8 mouse cellular contexts compared by ENCODE assay signal in the genomic region with DNA sequence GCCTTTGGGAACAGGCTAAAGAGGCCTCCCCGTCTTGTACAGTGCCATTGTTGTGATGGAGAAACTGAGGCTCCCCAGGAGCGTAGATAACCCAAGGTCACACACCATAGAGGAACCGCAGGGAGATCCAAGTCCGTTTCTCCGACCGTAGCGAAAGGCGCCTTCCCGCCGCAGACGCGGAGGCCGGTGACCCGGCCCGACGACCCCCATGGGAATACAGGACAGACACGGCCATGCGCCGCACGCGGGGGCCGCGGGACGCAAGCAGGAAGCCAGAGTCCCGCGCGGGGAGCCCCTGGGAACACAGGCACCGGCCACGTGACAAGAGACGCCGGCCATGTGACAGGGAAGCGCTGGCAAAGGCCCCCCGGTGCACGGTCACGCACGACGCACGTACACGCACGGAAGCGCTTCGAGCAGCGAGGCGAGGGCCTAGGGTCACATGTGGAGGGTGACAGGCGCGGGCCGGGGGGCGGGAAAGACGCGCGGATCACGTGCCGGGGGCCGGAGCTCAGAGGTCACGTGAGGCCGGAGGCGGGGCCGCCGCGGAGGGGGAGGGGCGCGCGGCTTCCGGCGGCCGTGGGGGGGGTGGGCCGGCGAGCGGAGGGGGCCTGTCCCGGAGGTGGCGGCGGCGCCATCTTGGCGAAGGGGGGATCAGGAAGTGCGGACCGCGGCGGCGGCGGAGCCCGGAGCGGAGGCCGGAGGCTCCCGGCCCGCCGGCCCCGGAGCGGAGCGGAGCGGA. TPM values are rescaled to one million over a fixed set of nuclear protein-coding genes. Genes with fewer than 3 reads are reported as not detected.
DNase-seq lines count a peak whose midpoint lies in the region; ATAC-seq and TF ChIP-seq lines count a peak whose summit lies in the region.

A gene (plus strand): TSS at position 649 of the 742 bp plus-strand sequence.

- ATAC-seq in forebrain, embryonic 12.5 days (ENCODE audit: low FRiP score), result peak; percentile 96
- peak; percentile 95 for ATAC-seq in heart, postnatal 0 days (ENCODE audit: insufficient read depth, low read depth)
- peak; percentile 86 for ATAC-seq in liver, embryonic 16.5 days (ENCODE audit: low read depth)
- peak; percentile 97 for ATAC-seq in neural tube, embryonic 13.5 days (ENCODE audit: low read depth)

- H3K36me3 ChIP-seq in CH12.LX (replicated peaks in 1 of 2; ENCODE audit: control insufficient read depth in 1 of 2, insufficient read depth in 1 of 2, low read length in 1 of 2), result peaks cover 18 to 56% of the 10 kb centered on the region in 2 experiments
- H3K36me3 ChIP-seq in forebrain, embryonic 12.5 days (replicated peaks), result peaks cover 27% of the 10 kb centered on the region
- H3K36me3 ChIP-seq in heart, postnatal 0 days (replicated peaks; ENCODE audit: control insufficient read depth, insufficient read depth, low read length), result peaks cover 28% of the 10 kb centered on the region
- peaks cover 14% of the 10 kb centered on the region for H3K36me3 ChIP-seq in liver, embryonic 16.5 days (ENCODE audit: control insufficient read depth, insufficient read depth)
- H3K36me3 ChIP-seq in neural tube, embryonic 13.5 days, result peaks cover 23% of the 10 kb centered on the region
- H3K36me3 ChIP-seq in testis, adult 2 months (ENCODE audit: control insufficient read depth, insufficient read depth, low read length), result peaks cover 2% of the 10 kb centered on the region

- TF ChIP-seq POLR2A in CH12.LX (IDR thresholded peaks at IDR 0.05; ENCODE audit: low read depth, low read length), result peak; percentile 76
- TF ChIP-seq POLR2A in testis, adult 2 months (IDR thresholded peaks at IDR 0.05; ENCODE audit: control insufficient read depth, low read depth, low read length), result peak; percentile 60

- H3K4me1 ChIP-seq in CH12.LX (ENCODE audit: control insufficient read depth in 1 of 2, insufficient read depth in 2 of 2), result peaks cover 15 to 49% of the 10 kb centered on the region in 2 experiments; a peak in 3 of 4 replicates
- H3K4me1 ChIP-seq in forebrain, embryonic 12.5 days, result peaks cover 41% of the 10 kb centered on the region
- peaks cover 23% of the 10 kb centered on the region for H3K4me1 ChIP-seq in heart, postnatal 0 days (ENCODE audit: control insufficient read depth, insufficient read depth)
- peaks cover 39% of the 10 kb centered on the region for H3K4me1 ChIP-seq in liver, embryonic 16.5 days (ENCODE audit: control insufficient read depth, low read depth, low read length)
- peaks cover 38% of the 10 kb centered on the region for H3K4me1 ChIP-seq in neural tube, embryonic 13.5 days (replicated peaks)
- H3K4me1 ChIP-seq in testis, adult 2 months (ENCODE audit: control insufficient read depth, insufficient read depth, low read length), result peaks cover 4% of the 10 kb centered on the region

- TF ChIP-seq RAD21 in CH12.LX (IDR thresholded peaks at IDR 0.05; ENCODE audit: low read depth, low read length), result no peak

- no peaks in the 10 kb centered on the region for H3K27me3 ChIP-seq in CH12.LX (replicated peaks)
- H3K27me3 ChIP-seq in forebrain, embryonic 12.5 days, result no peaks in the 10 kb centered on the region
- H3K27me3 ChIP-seq in heart, postnatal 0 days (ENCODE audit: control insufficient read depth, insufficient read depth, low read length), result no peaks in the 10 kb centered on the region
- H3K27me3 ChIP-seq in liver, embryonic 16.5 days (ENCODE audit: control insufficient read depth, insufficient read depth, low read depth, low read length), result no peaks in the 10 kb centered on the region
- no peaks in the 10 kb centered on the region for H3K27me3 ChIP-seq in neural tube, embryonic 13.5 days
- no peaks in the 10 kb centered on the region for H3K27me3 ChIP-seq in testis, adult 2 months (ENCODE audit: control insufficient read depth, insufficient read depth, low read length)

- peak within 1 kb of the TSS; percentile 90 to 99 (median 90) for H3K4me3 ChIP-seq in CH12.LX (replicated peaks in 1 of 3; ENCODE audit: low read depth in 2 of 3, low read length in 2 of 3, poor library complexity in 1 of 3)
- peak within 1 kb of the TSS; percentile 99 for H3K4me3 ChIP-seq in forebrain, embryonic 12.5 days (replicated peaks)
- peak within 1 kb of the TSS; percentile 89 for H3K4me3 ChIP-seq in heart, postnatal 0 days (ENCODE audit: low read depth, low read length)
- peak within 1 kb of the TSS; percentile 91 for H3K4me3 ChIP-seq in liver, embryonic 16.5 days (ENCODE audit: low read depth, low read length)
- peak within 1 kb of the TSS; percentile 96 for H3K4me3 ChIP-seq in neural tube, embryonic 13.5 days
- peak within 1 kb of the TSS; percentile 94 for H3K4me3 ChIP-seq in testis, adult 2 months (ENCODE audit: control insufficient read depth, low read depth, low read length)

- H3K79me2 ChIP-seq in CH12.LX (replicated peaks; ENCODE audit: control insufficient read depth, extremely low read depth, insufficient read depth, poor library complexity, severe bottlenecking), result peaks cover 27% of the 10 kb centered on the region

- H3K9me3 ChIP-seq in CH12.LX (replicated peaks; ENCODE audit: low read length), result no peaks in the 10 kb centered on the region
- H3K9me3 ChIP-seq in forebrain, embryonic 12.5 days, result no peaks in the 10 kb centered on the region
- H3K9me3 ChIP-seq in heart, postnatal 0 days (replicated peaks; ENCODE audit: control insufficient read depth, low read length), result no peaks in the 10 kb centered on the region
- H3K9me3 ChIP-seq in liver, embryonic 16.5 days (replicated peaks; ENCODE audit: control insufficient read depth, low read length), result no peaks in the 10 kb centered on the region
- no peaks in the 10 kb centered on the region for H3K9me3 ChIP-seq in neural tube, embryonic 13.5 days

- TF ChIP-seq CTCF in CH12.LX (conservative IDR thresholded peaks at IDR 0.05 in 1 of 2, IDR thresholded peaks at IDR 0.05 in 1 of 2; ENCODE audit: low read depth in 2 of 2, low read length in 2 of 2), result no peak
- no peak for TF ChIP-seq CTCF in heart, postnatal 0 days (IDR thresholded peaks at IDR 0.05; ENCODE audit: low read depth)
- TF ChIP-seq CTCF in testis, adult 2 months (IDR thresholded peaks at IDR 0.05; ENCODE audit: control insufficient read depth, insufficient read depth, insufficient replicate concordance, low read depth, low read length), result no peak

- under 1% methylated on average over 56 of the region's 90 CpGs for WGBS in forebrain, embryonic 12.5 days
- under 1% methylated on average over 57 of the region's 90 CpGs for WGBS in heart, postnatal 0 days
- WGBS in liver, embryonic 16.5 days (ENCODE audit: insufficient replicate concordance), result 2% methylated on average over 71 of the region's 90 CpGs
- WGBS in neural tube, embryonic 13.5 days, result 2% methylated on average over 81 of the region's 90 CpGs

- H3K4me2 ChIP-seq in CH12.LX (ENCODE audit: insufficient read depth, low read depth, poor library complexity, severe bottlenecking), result peak within 1 kb of the TSS; percentile 86
- peak within 1 kb of the TSS; percentile 90 for H3K4me2 ChIP-seq in forebrain, embryonic 12.5 days
- peak within 1 kb of the TSS; percentile 92 for H3K4me2 ChIP-seq in heart, postnatal 0 days (ENCODE audit: low read depth, low read length)
- H3K4me2 ChIP-seq in liver, embryonic 16.5 days (ENCODE audit: low read depth, low read length), result peak within 1 kb of the TSS; percentile 100
- peak within 1 kb of the TSS; percentile 89 for H3K4me2 ChIP-seq in neural tube, embryonic 13.5 days

- dilution Hi-C loops in CH12.LX (cut with MboI; ENCODE audit: extremely low pct_ligation_motif_present, extremely low pct_unique_long_range_greater_than_20kb, low sequenced_read_pairs), result no loop called here

- H3K27ac ChIP-seq in CH12.LX (ENCODE audit: insufficient read depth, low read depth), result peak within 1 kb of the TSS; percentile 81
- peak within 1 kb of the TSS; percentile 98 for H3K27ac ChIP-seq in forebrain, embryonic 12.5 days
- H3K27ac ChIP-seq in heart, postnatal 0 days (ENCODE audit: low read depth), result peak within 1 kb of the TSS; percentile 95
- peak within 1 kb of the TSS; percentile 89 for H3K27ac ChIP-seq in liver, embryonic 16.5 days (ENCODE audit: low read length)
- peak within 1 kb of the TSS; percentile 98 for H3K27ac ChIP-seq in neural tube, embryonic 13.5 days (replicated peaks)
- peak within 1 kb of the TSS; percentile 67 for H3K27ac ChIP-seq in testis, adult 2 months (ENCODE audit: control insufficient read depth, insufficient read depth, low read depth, low read length)

- peak within 1 kb of the TSS; percentile 99 for H3K9ac ChIP-seq in CH12.LX (ENCODE audit: insufficient read depth, low read depth)
- H3K9ac ChIP-seq in forebrain, embryonic 12.5 days, result peak within 1 kb of the TSS; percentile 99
- H3K9ac ChIP-seq in heart, postnatal 0 days (replicated peaks; ENCODE audit: low read depth, low read length), result peak within 1 kb of the TSS; percentile 96
- peak within 1 kb of the TSS; percentile 94 for H3K9ac ChIP-seq in liver, embryonic 16.5 days (ENCODE audit: low read depth, low read length)
- H3K9ac ChIP-seq in neural tube, embryonic 13.5 days, result peak within 1 kb of the TSS; percentile 99

- DNase-seq in CH12.LX (ENCODE audit: extremely low read depth), result peak; percentile 91
- peak; percentile 57 for DNase-seq in c-Kit-positive CD71-positive TER-119-negative erythroid progenitor cells, embryonic 14.5 days (ENCODE audit: low read depth)
- peak; percentile 93 for DNase-seq in heart, postnatal 0 days (ENCODE audit: low spot score)
- peak; percentile 96 to 98 for DNase-seq in kidney, postnatal 4 days

- no peak for TF ChIP-seq EP300 in CH12.LX (IDR thresholded peaks at IDR 0.05; ENCODE audit: low read length)
- peak; percentile 94 for TF ChIP-seq EP300 in heart, postnatal 0 days (IDR thresholded peaks at IDR 0.05; ENCODE audit: low read depth)

- in situ Hi-C loops in CH12.LX (cut with MboI; ENCODE audit: low pct_ligation_motif_present, low pct_unique_long_range_greater_than_20kb, low sequenced_read_pairs), result loop anchor here (25.0 kb wide), 1 partner anchor 436 kb away; a partner anchor contains a TSS

TF ChIP-seq in CH12.LX, 34 proteins besides CTCF, POLR2A, EP300 and RAD21 (continues in another document):
- no peak for TF ChIP-seq ZKSCAN1 (IDR thresholded peaks at IDR 0.05; ENCODE audit: borderline replicate concordance, low read depth, low read length)
- no peak for TF ChIP-seq ZMIZ1 (IDR thresholded peaks at IDR 0.05; ENCODE audit: low read depth, low read length)
- no peak for TF ChIP-seq JUND (conservative IDR thresholded peaks at IDR 0.05; ENCODE audit: low read depth, low read length)
- TF ChIP-seq KAT2A (IDR thresholded peaks at IDR 0.05; ENCODE audit: insufficient replicate concordance, low read length), result no peak

RNA-seq across cellular contexts. Expression of the gene that starts here (rescaled TPM):
- 35.4 and 44.5 TPM in 2 replicates for total RNA-seq in CH12.LX (2012; rRNA removed)
- total RNA-seq in CH12.LX (2014; rRNA removed), result 59.4 and 61.7 TPM in 2 replicates
- polyA plus RNA-seq in CH12.LX (2012; ENCODE audit: insufficient read length, low read depth), result 88.8 and 99.1 TPM in 2 replicates
- 17.4 and 19.3 TPM in 2 replicates for polyA plus RNA-seq in forebrain, embryonic 12.5 days (2016; fragmentation: Nextera tagmentation; extraction: Ambion mirVana)
- 36.7 and 80.1 TPM in 2 replicates for total RNA-seq in heart, postnatal 0 days (2014; rRNA removed; ENCODE audit: low replicate concordance)
- 4.7 and 5.5 TPM in 2 replicates for polyA plus RNA-seq in heart, postnatal 0 days (2015; fragmentation: Nextera tagmentation; extraction: Ambion mirVana)
- polyA plus RNA-seq in liver, embryonic 16.5 days (2015; fragmentation: Nextera tagmentation; extraction: Ambion mirVana), result 2.3 and 3.3 TPM in 2 replicates
- 14.3 and 15.2 TPM in 2 replicates for polyA plus RNA-seq in neural tube, embryonic 13.5 days (2015; fragmentation: Nextera tagmentation; extraction: Ambion mirVana)
- polyA plus RNA-seq in testis, adult 2 months (2012; rRNA removed), result 19.7 and 20.5 TPM in 2 replicates

Comparison
In these comparisons a context has a peak if more than half of its experiments do, and no peak if none do; other contexts are left out.
1. Peak in every context shown above with its lines: DNase-seq, ATAC-seq, H3K4me3 ChIP-seq and H3K27ac ChIP-seq.